Mouse (Mus musculus) ES-Bruce4 (cell line): ENCODE data around the gene Agap1. TPM values are rescaled to one million over a fixed set of nuclear protein-coding genes. Genes with fewer than 3 reads are reported as not detected.
A peak's percentile ranks its signal among the peaks of the same experiment; 100 is the strongest.

Experiments
- H3K27ac ChIP-seq: 2 replicates; pipeline ENCODE4 v1.5.1; 2012; ENCODE audit warnings: low read length, inconsistent platforms; ENCODE audit not compliant: insufficient read depth
- H3K27me3 ChIP-seq: 2 replicates; pipeline ENCODE4 v1.6.1; 2012; ENCODE audit warnings: mild to moderate bottlenecking, low read length, inconsistent platforms; ENCODE audit not compliant: control insufficient read depth, poor library complexity, insufficient read depth, severe bottlenecking
- H3K36me3 ChIP-seq: 2 replicates; pipeline ENCODE4 v1.6.1; 2012; ENCODE audit warnings: inconsistent platforms, mild to moderate bottlenecking, low read length, moderate library complexity; ENCODE audit not compliant: control insufficient read depth, poor library complexity, insufficient read depth, severe bottlenecking
- H3K4me1 ChIP-seq: one replicate; pipeline ENCODE4 v1.8.1; 2011; ENCODE audit warnings: low read length; ENCODE audit not compliant: control insufficient read depth, insufficient read depth
- H3K4me3 ChIP-seq: 2 replicates; pipeline ENCODE4 v1.5.1; 2011; ENCODE audit warnings: low read depth, mild to moderate bottlenecking, low read length
- H3K9ac ChIP-seq: 2 replicates; pipeline ENCODE4 v1.6.1; 2012; ENCODE audit warnings: low read depth, mild to moderate bottlenecking, inconsistent platforms; ENCODE audit not compliant: poor library complexity, severe bottlenecking
- H3K9me3 ChIP-seq: replicated peaks from 2 replicates; pipeline ENCODE4 v1.6.1; 2012; ENCODE audit warnings: mild to moderate bottlenecking, low read length, inconsistent platforms; ENCODE audit not compliant: control insufficient read depth, poor library complexity, insufficient read depth, severe bottlenecking
- CTCF ChIP-seq: IDR thresholded peaks from one replicate; pipeline ENCODE4 v1.8.1; 2011; ENCODE audit warnings: low read depth, low read length
- EP300 ChIP-seq: IDR thresholded peaks from 2 replicates; pipeline ENCODE4 v1.6.1; 2011; ENCODE audit warnings: low read depth, low read length; ENCODE audit not compliant: insufficient read depth
- POLR2A ChIP-seq: IDR thresholded peaks from one replicate; pipeline ENCODE4 v1.8.1; 2011; ENCODE audit warnings: low read length; ENCODE audit not compliant: insufficient read depth
- polyA plus RNA-seq: library from polyadenylated mRNA; stranded (reverse); fragments of >200 nt; gene quantifications from 2 replicates; pipeline ENCODE4 v1.2.4, GENCODE M21; 2011; ENCODE audit warnings: low read depth; ENCODE audit not compliant: missing spikeins, insufficient read depth, insufficient read length

Agap1 gene
- polyA plus RNA-seq, 1 experiment = 31.0 TPM

- no peak overlapping the region for H3K27ac ChIP-seq
- no peak for TF ChIP-seq EP300
- H3K27me3 ChIP-seq = no peaks in the 10 kb centered on the region
- peaks cover under 1% of the 10 kb centered on the region for H3K4me1 ChIP-seq
- H3K36me3 ChIP-seq = no peaks in the 10 kb centered on the region
- H3K9ac ChIP-seq = no peak overlapping the region
- H3K9me3 ChIP-seq = no peaks in the 10 kb centered on the region
- no peak overlapping the region for H3K4me3 ChIP-seq
These were observed 486.4 kb downstream of the Agap1 start for GRCm38 (mm10) chr1:89940961-89941524.

GRCm38 (mm10) chr1:89941701-89942381, 487.2 kb downstream of the Agap1 start:
- no peaks in the 10 kb centered on the region for H3K36me3 ChIP-seq
- H3K27ac ChIP-seq = no peak overlapping the region
- no peaks in the 10 kb centered on the region for H3K4me1 ChIP-seq
- no peaks in the 10 kb centered on the region for H3K27me3 ChIP-seq
- no peaks in the 10 kb centered on the region for H3K9me3 ChIP-seq
- peak overlapping the region; percentile 53 for H3K4me3 ChIP-seq
- H3K9ac ChIP-seq = peak overlapping the region; percentile 32; the same call in 1 of the 2 replicates
- TF ChIP-seq POLR2A (no peak), EP300 (no peak), CTCF (no peak)

DNA sequence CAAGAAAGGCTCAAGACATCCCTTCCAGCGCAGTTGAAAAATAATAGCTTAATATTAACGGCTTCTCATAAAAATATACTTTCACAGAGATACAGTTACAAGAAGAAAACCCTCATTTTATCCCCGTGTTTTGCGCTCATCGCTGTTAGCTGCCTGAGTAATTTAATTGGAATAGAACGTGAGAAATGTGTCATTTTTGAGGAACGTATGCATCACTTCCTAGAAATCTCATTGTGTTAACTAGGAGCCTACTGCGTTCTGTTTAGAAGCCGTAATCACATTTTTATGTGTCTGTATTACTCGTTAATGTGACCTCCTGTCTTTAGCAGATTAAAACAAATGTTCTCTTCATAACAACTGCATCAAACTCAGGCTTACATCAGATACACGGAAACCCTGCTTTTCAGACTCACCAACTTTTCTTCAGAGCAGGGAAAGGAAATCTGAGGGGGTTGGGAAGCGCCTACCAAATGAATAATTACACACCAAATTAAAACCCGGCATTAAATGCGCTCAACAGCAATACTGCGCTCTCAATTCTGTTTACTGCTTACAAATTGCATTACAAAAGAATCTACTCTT, 487.9 kb downstream of the Agap1 start:
- no peaks in the 10 kb centered on the region for H3K4me1 ChIP-seq
- H3K4me3 ChIP-seq = no peak overlapping the region
- no peak for TF ChIP-seq CTCF
- TF ChIP-seq EP300 = no peak
- no peak for TF ChIP-seq POLR2A
- H3K36me3 ChIP-seq = no peaks in the 10 kb centered on the region
- H3K9me3 ChIP-seq = no peaks in the 10 kb centered on the region
- no peak overlapping the region for H3K27ac ChIP-seq
- H3K9ac ChIP-seq = peak overlapping the region; percentile 32; the same call in 1 of the 2 replicates
- H3K27me3 ChIP-seq = no peaks in the 10 kb centered on the region

DNA sequence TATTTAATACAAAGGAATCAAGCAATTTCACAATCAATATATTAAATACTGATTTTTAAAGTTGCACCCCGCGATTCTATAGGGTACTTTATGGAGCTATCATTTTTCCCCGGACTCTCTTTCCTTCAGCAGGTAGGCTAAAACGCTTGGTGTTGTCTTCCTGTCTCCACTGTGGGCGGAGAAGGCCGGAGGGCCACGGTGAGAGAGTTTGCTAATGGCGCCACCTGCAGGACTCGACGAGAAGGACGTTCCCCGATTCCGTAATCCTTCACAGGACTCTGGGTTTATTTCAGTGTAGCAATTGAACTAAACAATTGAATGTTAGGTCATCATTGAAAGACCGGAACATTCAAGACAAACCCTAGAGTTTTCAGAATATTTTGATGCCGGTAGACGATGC, 488.6 kb downstream of the Agap1 start:
- Histone ChIP-seq H3K27ac (no peak overlapping the region), H3K27me3 (no peaks in the 10 kb centered on the region), H3K9me3 (no peaks in the 10 kb centered on the region), H3K9ac (no peak overlapping the region), H3K4me3 (no peak overlapping the region), H3K4me1 (no peaks in the 10 kb centered on the region), H3K36me3 (no peaks in the 10 kb centered on the region)
- TF ChIP-seq POLR2A = no peak
- peak; percentile 93 for TF ChIP-seq CTCF
- TF ChIP-seq EP300 = 0 out of 2 replicates have a peak, but pooled peaks have one; percentile 52
